Mouse (Mus musculus): Measurements from ENCODE around the gene Slc35a1. TPM values are rescaled to one million over a fixed set of nuclear protein-coding genes. Genes with fewer than 3 reads are reported as not detected.
A peak's percentile ranks its signal among the peaks of the same experiment; 100 is the strongest.

The Slc35a1 gene
- polyA plus RNA-seq, 1 experiment from 2014 or later = 41.8 TPM

DNA sequence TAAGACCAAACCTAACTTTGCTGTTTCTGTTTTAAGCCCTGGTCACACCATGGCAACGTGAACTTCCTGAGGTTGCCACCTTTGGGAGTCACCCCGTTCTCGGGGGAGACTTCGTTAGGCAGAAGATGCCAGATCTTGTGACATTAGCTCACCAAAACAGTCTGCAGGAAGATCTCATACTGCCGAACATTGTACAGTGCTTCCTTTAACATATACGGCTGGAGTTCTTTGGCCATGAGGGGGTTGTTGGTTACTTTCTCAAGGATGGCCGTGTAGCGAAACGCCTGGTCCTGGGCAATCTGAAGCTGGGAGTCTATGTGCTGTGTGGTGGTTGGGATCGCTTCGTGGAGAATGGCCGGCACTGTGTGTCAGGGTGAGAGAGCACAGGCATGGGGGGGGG lies 32.2 kb upstream of the Slc35a1 start:
- DNase-seq = no peak
- Histone ChIP-seq H3K27me3 (ENCODE audit: control insufficient read depth, insufficient read depth, low read length) (no peaks in the 10 kb centered on the region), H3K4me3 (replicated peaks; ENCODE audit: low read depth, low read length) (no peak overlapping the region), H3K36me3 (ENCODE audit: control insufficient read depth, insufficient read depth, low read length) (no peaks in the 10 kb centered on the region), H3K4me2 (ENCODE audit: low read length) (no peak overlapping the region), H3K27ac (replicated peaks; ENCODE audit: low read depth, low read length) (no peak overlapping the region), H3K9ac (replicated peaks; ENCODE audit: low read length) (no peak overlapping the region), H3K9me3 (ENCODE audit: control insufficient read depth, low read length) (peaks cover 3% of the 10 kb centered on the region; the same call in 1 of the 2 replicates), H3K4me1 (ENCODE audit: control insufficient read depth, insufficient read depth, low read length) (no peaks in the 10 kb centered on the region)
- no peak for ATAC-seq (ENCODE audit: low FRiP score, low TSS enrichment)
- 97% methylated on average over 12 of the region's 12 CpGs for whole genome bisulfite sequencing

DNA sequence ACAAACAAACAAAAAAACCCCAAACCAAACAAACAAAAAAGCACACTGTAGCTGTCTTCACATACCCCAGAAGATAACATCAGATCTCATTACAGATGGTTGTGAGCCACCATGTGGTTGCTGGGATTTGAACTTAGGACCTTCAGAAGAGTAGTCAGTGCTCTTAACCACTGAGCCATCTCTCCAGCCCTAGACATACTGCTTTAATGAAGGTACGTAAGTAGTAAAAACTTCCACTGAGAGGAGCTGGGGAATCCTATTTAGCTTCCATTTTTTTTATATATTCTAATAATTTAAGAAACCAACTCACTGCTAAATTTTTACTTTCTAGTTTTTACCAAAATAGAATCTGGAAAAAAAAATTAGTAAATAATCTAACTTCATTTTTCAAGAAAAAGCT lies 27.8 kb upstream of the Slc35a1 start:
- peaks cover 3% of the 10 kb centered on the region; the same call in 1 of the 2 replicates for H3K9me3 ChIP-seq (ENCODE audit: control insufficient read depth, low read length)
- H3K27me3 ChIP-seq (ENCODE audit: control insufficient read depth, insufficient read depth, low read length) = no peaks in the 10 kb centered on the region
- no peak overlapping the region for H3K9ac ChIP-seq (replicated peaks; ENCODE audit: low read length)
- H3K36me3 ChIP-seq (ENCODE audit: control insufficient read depth, insufficient read depth, low read length) = no peaks in the 10 kb centered on the region
- H3K27ac ChIP-seq (replicated peaks; ENCODE audit: low read depth, low read length) = no peak overlapping the region
- H3K4me1 ChIP-seq (ENCODE audit: control insufficient read depth, insufficient read depth, low read length) = no peaks in the 10 kb centered on the region
- H3K4me2 ChIP-seq (ENCODE audit: low read length) = no peak overlapping the region
- 91% methylated on average over 1 of the region's 1 CpGs for WGBS
- no peak for DNase-seq
- no peak for ATAC-seq (ENCODE audit: low FRiP score, low TSS enrichment)
- no peak overlapping the region for H3K4me3 ChIP-seq (replicated peaks; ENCODE audit: low read depth, low read length)

DNA sequence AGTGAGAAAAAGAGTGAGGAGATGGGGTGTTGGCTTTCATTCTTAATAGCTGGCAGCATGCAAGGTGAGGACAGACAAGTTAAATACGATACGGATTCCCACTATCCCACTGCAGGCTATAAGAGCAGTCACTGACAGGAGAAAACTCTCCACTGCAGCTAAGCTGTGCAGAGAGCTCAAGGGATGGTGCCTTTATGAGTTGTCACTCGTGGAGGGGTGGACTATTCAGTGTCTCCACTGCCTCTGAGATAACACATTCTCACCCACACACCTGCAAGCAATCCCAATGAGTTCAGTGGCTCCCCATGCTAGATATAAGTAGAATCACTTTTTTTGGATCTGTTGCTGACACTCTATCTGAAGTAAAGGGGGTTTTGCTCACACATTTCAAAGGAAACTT lies 20.9 kb upstream of the Slc35a1 start:
- Histone ChIP-seq H3K4me1 (ENCODE audit: control insufficient read depth, insufficient read depth, low read length) (no peaks in the 10 kb centered on the region), H3K27me3 (ENCODE audit: control insufficient read depth, insufficient read depth, low read length) (no peaks in the 10 kb centered on the region), H3K27ac (replicated peaks; ENCODE audit: low read depth, low read length) (no peak overlapping the region), H3K36me3 (ENCODE audit: control insufficient read depth, insufficient read depth, low read length) (no peaks in the 10 kb centered on the region), H3K4me2 (ENCODE audit: low read length) (no peak overlapping the region), H3K4me3 (replicated peaks; ENCODE audit: low read depth, low read length) (no peak overlapping the region), H3K9me3 (ENCODE audit: control insufficient read depth, low read length) (no peaks in the 10 kb centered on the region), H3K9ac (replicated peaks; ENCODE audit: low read length) (no peak overlapping the region)
- ATAC-seq (ENCODE audit: low FRiP score, low TSS enrichment) = no peak
- no peak for DNase-seq
- 86% methylated on average over 3 of the region's 3 CpGs for WGBS

DNA sequence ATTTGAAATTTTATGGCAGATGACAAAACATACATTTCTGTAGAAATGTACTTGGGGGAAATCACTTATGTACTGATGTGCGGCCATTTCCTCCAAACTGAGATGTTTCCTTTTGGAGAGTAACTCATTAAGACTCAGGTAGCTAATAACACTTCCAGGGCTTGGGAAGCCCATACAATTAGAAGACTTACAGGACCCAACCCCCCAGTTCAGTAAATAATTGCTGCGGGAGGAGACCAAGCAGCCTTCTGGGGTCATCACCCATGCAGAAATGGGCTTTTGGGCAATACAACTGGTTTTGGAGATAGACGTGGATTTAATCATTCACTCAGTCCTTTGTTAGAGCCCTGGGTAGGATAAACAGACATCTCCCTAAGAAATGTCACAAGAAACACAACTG lies 20.0 kb upstream of the Slc35a1 start:
- H3K9ac ChIP-seq (replicated peaks; ENCODE audit: low read length) = no peak overlapping the region

DNA sequence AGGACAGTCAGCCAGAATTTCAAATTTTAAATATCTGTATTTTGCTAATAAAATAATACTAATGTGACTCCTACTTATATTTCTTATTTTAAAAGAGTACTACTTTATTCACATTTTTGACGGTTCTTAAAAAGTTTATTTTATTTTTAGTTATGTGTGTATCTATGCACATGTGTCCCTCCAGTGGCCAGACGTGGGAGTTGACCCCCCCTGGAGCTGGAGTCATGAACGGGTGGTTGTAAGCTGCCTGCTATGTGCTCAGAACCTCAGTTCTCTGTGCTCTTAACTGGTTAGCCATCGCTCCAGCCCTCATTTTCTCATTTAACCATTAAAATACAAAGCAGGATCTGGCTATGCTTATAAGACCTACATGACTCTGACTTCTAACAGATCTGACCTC lies 15.8 kb upstream of the Slc35a1 start:
- no peaks in the 10 kb centered on the region for H3K36me3 ChIP-seq (ENCODE audit: control insufficient read depth, insufficient read depth, low read length)
- no peaks in the 10 kb centered on the region for H3K9me3 ChIP-seq (ENCODE audit: control insufficient read depth, low read length)
- H3K4me2 ChIP-seq (ENCODE audit: low read length) = no peak overlapping the region
- no peak for ATAC-seq (ENCODE audit: low FRiP score, low TSS enrichment)
- H3K27ac ChIP-seq (replicated peaks; ENCODE audit: low read depth, low read length) = no peak overlapping the region
- 75% methylated on average over 4 of the region's 4 CpGs for WGBS
- no peaks in the 10 kb centered on the region for H3K4me1 ChIP-seq (ENCODE audit: control insufficient read depth, insufficient read depth, low read length)
- no peak for DNase-seq
- no peak overlapping the region for H3K4me3 ChIP-seq (replicated peaks; ENCODE audit: low read depth, low read length)
- H3K27me3 ChIP-seq (ENCODE audit: control insufficient read depth, insufficient read depth, low read length) = no peaks in the 10 kb centered on the region
- H3K9ac ChIP-seq (replicated peaks; ENCODE audit: low read length) = no peak overlapping the region

More for the DNA sequence above, 20.0 kb upstream of the Slc35a1 start:
- ATAC-seq (ENCODE audit: low FRiP score, low TSS enrichment) (no peak), DNase-seq (no peak)
- Histone ChIP-seq H3K4me2 (ENCODE audit: low read length) (no peak overlapping the region), H3K9me3 (ENCODE audit: control insufficient read depth, low read length) (no peaks in the 10 kb centered on the region), H3K4me1 (ENCODE audit: control insufficient read depth, insufficient read depth, low read length) (no peaks in the 10 kb centered on the region), H3K36me3 (ENCODE audit: control insufficient read depth, insufficient read depth, low read length) (no peaks in the 10 kb centered on the region), H3K4me3 (replicated peaks; ENCODE audit: low read depth, low read length) (no peak overlapping the region), H3K27ac (replicated peaks; ENCODE audit: low read depth, low read length) (no peak overlapping the region), H3K27me3 (ENCODE audit: control insufficient read depth, insufficient read depth, low read length) (no peaks in the 10 kb centered on the region)
- WGBS = 85% methylated on average over 3 of the region's 3 CpGs

DNA sequence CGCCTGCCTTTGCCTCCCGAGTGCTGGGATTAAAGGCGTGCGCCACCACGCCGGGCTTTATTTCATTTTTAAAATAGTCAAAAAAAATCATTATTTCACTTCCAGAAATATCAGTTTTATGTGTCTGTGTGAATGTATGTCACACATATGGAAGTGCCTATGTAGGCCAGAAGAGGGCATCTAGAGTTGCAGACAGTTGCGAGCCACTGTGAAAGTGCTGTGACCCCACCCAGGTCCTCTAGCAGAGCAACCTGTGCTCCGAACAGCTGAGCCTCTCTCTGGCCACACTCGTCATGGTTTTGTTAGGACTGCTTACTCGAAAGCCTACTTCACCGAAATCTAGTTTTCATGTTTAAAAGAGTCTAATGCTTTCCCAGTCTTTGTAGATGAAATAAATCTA lies 15.0 kb upstream of the Slc35a1 start:
- 98% methylated on average over 11 of the region's 11 CpGs for WGBS
- no peaks in the 10 kb centered on the region for H3K4me1 ChIP-seq (ENCODE audit: control insufficient read depth, insufficient read depth, low read length)
- H3K9me3 ChIP-seq (ENCODE audit: control insufficient read depth, low read length) = no peaks in the 10 kb centered on the region
- no peak overlapping the region for H3K27ac ChIP-seq (replicated peaks; ENCODE audit: low read depth, low read length)
- H3K4me3 ChIP-seq (replicated peaks; ENCODE audit: low read depth, low read length) = no peak overlapping the region
- ATAC-seq (ENCODE audit: low FRiP score, low TSS enrichment) (no peak), DNase-seq (no peak)
- no peak overlapping the region for H3K4me2 ChIP-seq (ENCODE audit: low read length)
- H3K27me3 ChIP-seq (ENCODE audit: control insufficient read depth, insufficient read depth, low read length) = no peaks in the 10 kb centered on the region
- H3K9ac ChIP-seq (replicated peaks; ENCODE audit: low read length) = no peak overlapping the region
- H3K36me3 ChIP-seq (ENCODE audit: control insufficient read depth, insufficient read depth, low read length) = no peaks in the 10 kb centered on the region

DNA sequence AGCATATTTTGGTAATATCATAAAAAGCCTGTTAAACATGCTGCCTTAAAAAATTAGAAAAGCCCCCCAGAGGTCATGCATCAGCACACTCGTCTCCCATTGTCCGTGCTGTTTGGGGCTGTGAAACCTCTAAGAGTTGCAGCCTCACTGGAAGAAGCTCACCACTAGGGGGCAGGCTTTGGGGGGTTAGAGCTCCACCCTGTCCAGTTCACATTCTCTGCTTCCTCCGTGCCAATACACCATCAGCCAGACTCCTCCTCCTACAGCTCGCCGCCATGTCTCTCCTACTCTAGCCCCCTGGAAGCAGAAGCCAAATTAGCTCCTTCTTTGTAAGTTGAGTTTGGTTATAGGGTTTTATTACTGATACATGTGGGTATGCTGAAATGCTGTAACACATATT lies 14.3 kb upstream of the Slc35a1 start:
- ATAC-seq (ENCODE audit: low FRiP score, low TSS enrichment) (no peak), DNase-seq (peak; percentile 67)
- H3K9ac ChIP-seq (replicated peaks; ENCODE audit: low read length) = no peak overlapping the region
- H3K4me2 ChIP-seq (ENCODE audit: low read length) = no peak overlapping the region
- H3K27me3 ChIP-seq (ENCODE audit: control insufficient read depth, insufficient read depth, low read length) = no peaks in the 10 kb centered on the region
- H3K27ac ChIP-seq (replicated peaks; ENCODE audit: low read depth, low read length) = no peak overlapping the region
- H3K4me1 ChIP-seq (ENCODE audit: control insufficient read depth, insufficient read depth, low read length) = no peaks in the 10 kb centered on the region
- H3K36me3 ChIP-seq (ENCODE audit: control insufficient read depth, insufficient read depth, low read length) = no peaks in the 10 kb centered on the region
- no peaks in the 10 kb centered on the region for H3K9me3 ChIP-seq (ENCODE audit: control insufficient read depth, low read length)
- 44% methylated on average over 5 of the region's 5 CpGs for WGBS
- no peak overlapping the region for H3K4me3 ChIP-seq (replicated peaks; ENCODE audit: low read depth, low read length)

DNA sequence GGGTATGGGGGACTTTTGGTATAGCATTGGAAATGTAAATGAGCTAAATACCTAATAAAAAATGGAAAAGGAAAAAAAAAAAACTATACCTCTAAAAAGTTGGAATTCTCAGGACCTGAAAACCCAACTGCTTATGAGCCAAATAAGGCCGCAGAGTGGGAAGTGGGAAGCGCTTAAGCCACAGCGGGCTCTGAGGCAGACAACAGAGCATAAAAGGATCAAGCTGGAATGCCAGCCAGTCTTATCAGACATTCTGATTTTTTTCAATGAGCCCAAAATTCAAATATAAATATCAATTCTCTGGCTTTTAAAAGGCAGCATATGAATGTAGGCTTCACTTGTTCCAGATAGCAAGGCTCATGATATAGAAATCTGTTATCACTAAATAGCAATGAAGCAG lies 783 bp upstream of the Slc35a1 start:
- H3K9ac ChIP-seq (replicated peaks; ENCODE audit: low read length) = peak overlapping the region; percentile 36; the same call in 1 of the 2 replicates
- no peak overlapping the region for H3K4me3 ChIP-seq (replicated peaks; ENCODE audit: low read depth, low read length)
- no peak for ATAC-seq (ENCODE audit: low FRiP score, low TSS enrichment)
- H3K27me3 ChIP-seq (ENCODE audit: control insufficient read depth, insufficient read depth, low read length) = no peaks in the 10 kb centered on the region
- H3K4me2 ChIP-seq (ENCODE audit: low read length) = peak overlapping the region; percentile 57
- H3K9me3 ChIP-seq (ENCODE audit: control insufficient read depth, low read length) = no peaks in the 10 kb centered on the region
- 56% methylated on average over 3 of the region's 3 CpGs for WGBS
- H3K36me3 ChIP-seq (ENCODE audit: control insufficient read depth, insufficient read depth, low read length) = peaks cover 3% of the 10 kb centered on the region
- H3K27ac ChIP-seq (replicated peaks; ENCODE audit: low read depth, low read length) = peak overlapping the region; percentile 63
- DNase-seq = peak; percentile 43
- H3K4me1 ChIP-seq (ENCODE audit: control insufficient read depth, insufficient read depth, low read length) = peaks cover 13% of the 10 kb centered on the region

DNA sequence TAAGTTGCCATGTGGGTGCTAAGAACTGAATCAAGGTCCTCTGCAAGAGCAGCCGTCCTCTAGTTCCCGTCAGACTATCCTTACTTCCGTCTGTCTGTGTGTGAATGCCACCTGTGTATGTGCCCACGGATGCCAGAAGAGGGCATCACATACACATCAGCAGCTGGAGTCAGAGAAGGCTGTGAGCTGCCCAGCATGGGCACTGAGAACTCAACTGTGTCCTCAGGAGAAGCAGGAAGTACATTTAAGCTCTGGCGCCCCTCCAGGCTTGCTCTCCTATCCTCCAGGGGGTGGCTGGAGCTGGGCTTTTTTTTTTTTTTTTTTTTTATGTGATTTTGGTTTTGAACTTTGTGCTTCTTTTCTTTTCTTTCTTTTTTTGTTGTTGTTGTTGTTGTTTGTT lies 6.7 kb downstream of the Slc35a1 start:
- DNase-seq (no peak), ATAC-seq (ENCODE audit: low FRiP score, low TSS enrichment) (no peak)
- Histone ChIP-seq H3K27me3 (ENCODE audit: control insufficient read depth, insufficient read depth, low read length) (no peaks in the 10 kb centered on the region), H3K4me2 (ENCODE audit: low read length) (no peak overlapping the region), H3K36me3 (ENCODE audit: control insufficient read depth, insufficient read depth, low read length) (peaks cover 35% of the 10 kb centered on the region), H3K4me1 (ENCODE audit: control insufficient read depth, insufficient read depth, low read length) (no peaks in the 10 kb centered on the region), H3K9ac (replicated peaks; ENCODE audit: low read length) (no peak overlapping the region), H3K27ac (replicated peaks; ENCODE audit: low read depth, low read length) (no peak overlapping the region), H3K4me3 (replicated peaks; ENCODE audit: low read depth, low read length) (no peak overlapping the region), H3K9me3 (ENCODE audit: control insufficient read depth, low read length) (no peaks in the 10 kb centered on the region)
- 87% methylated on average over 5 of the region's 5 CpGs for WGBS

Data from midbrain, embryonic 14.5 days (tissue).